Mouse (Mus musculus): ENCODE measurements around the gene Gm20441. TPM values are rescaled to one million over a fixed set of nuclear protein-coding genes. Genes with fewer than 3 reads are reported as not detected.

The Gm20441 gene
- total RNA-seq, 2 experiments from 2014 or later: not detected

Other genes with a start within 250 kb of the Gm20441 start
- under 1 TPM; 0.26 to 0.38 TPM for gene Lrrc75b, start 220.6 kb downstream of the Gm20441 start, total RNA-seq (2021)
- gene Ggt1, start 219.3 kb downstream of the Gm20441 start, total RNA-seq (2021): under 1 TPM in 1 of 2 experiments, not detected in 1; 0.64 TPM
- 1 to 10 TPM; 4.9 to 5.3 TPM for gene Ggt5, start 191.6 kb downstream of the Gm20441 start, total RNA-seq (2021)
- 1 to 10 TPM; 1.3 to 1.8 TPM for gene Susd2, start 136.9 kb downstream of the Gm20441 start, total RNA-seq (2021)
- gene Cabin1, start 16.6 kb downstream of the Gm20441 start, total RNA-seq (2021): 1 to 10 TPM; 8.3 to 8.8 TPM
- 10 to 100 TPM; 38.0 to 44.6 TPM for gene Ddt, start 7.5 kb downstream of the Gm20441 start, total RNA-seq (2021)
- gene Gstt3, start 460 bp upstream of the Gm20441 start, total RNA-seq (2021): 1 to 10 TPM; 4.0 to 4.7 TPM
- gene Gstt1, start 17.6 kb upstream of the Gm20441 start, total RNA-seq (2021): 1 to 10 TPM; 5.5 to 6.2 TPM
- gene Gstt4, start 41.6 kb upstream of the Gm20441 start, total RNA-seq (2021): not detected
- 1 to 10 TPM; 3.5 to 6.1 TPM for gene Gstt2, start 56.5 kb upstream of the Gm20441 start, total RNA-seq (2021)
- 100 to 1,000 TPM; 141 to 147 TPM for gene Mif, start 79.3 kb upstream of the Gm20441 start, total RNA-seq (2021)
- gene Derl3, start 112.5 kb upstream of the Gm20441 start, total RNA-seq (2021): not detected
- gene Smarcb1, start 140.7 kb upstream of the Gm20441 start, total RNA-seq (2021): 10 to 100 TPM; 14.9 to 15.2 TPM
- 1,000 to 10,000 TPM; 1,309 to 1,319 TPM for gene Chchd10, start 152.2 kb upstream of the Gm20441 start, total RNA-seq (2021)
- gene Mmp11, start 155.5 kb upstream of the Gm20441 start, total RNA-seq (2021): 1 to 10 TPM; 1.7 to 3.3 TPM
- not detected for gene Gm867, start 159.7 kb upstream of the Gm20441 start, total RNA-seq (2021)
- gene Vpreb3, start 162.1 kb upstream of the Gm20441 start, total RNA-seq (2021): not detected
- not detected for gene Gm5134, start 173.6 kb upstream of the Gm20441 start, total RNA-seq (2021)